Mouse (Mus musculus): ENCODE data around the gene Mindy2.

- no peak for TF ChIP-seq CTCF (IDR thresholded peaks at IDR 0.05; ENCODE audit: low read depth)
- TF ChIP-seq EP300 (IDR thresholded peaks at IDR 0.05; ENCODE audit: low read depth) = no peak
Measured at GRCm38 (mm10) chr9:70567651-70568050, 89.3 kb downstream of the Mindy2 start.

All from liver, postnatal 0 days (tissue).